Mouse (Mus musculus): ENCODE data around the gene Rac3.

- TF ChIP-seq POLR2A (IDR thresholded peaks at IDR 0.05; ENCODE audit: borderline replicate concordance, low read depth, low read length) (no peak), CTCF (IDR thresholded peaks at IDR 0.05; ENCODE audit: low read depth, low read length) (no peak)
Observed at GRCm38 (mm10) chr11:120689365-120689764, 31.9 kb upstream of the Rac3 start.
